Mouse (Mus musculus): ENCODE data around the gene Gm14399. TPM values are rescaled to one million over a fixed set of nuclear protein-coding genes. Genes with fewer than 3 reads are reported as not detected.
"Not testable (repeated sequence)": the region's sequence is repeated elsewhere in the genome, so short reads cannot be mapped to it uniquely, and the experiment has no call there.

The Gm14399 gene
- polyA plus RNA-seq, 1 experiment from 2014 or later, result 4.6 TPM

- not testable (repeated sequence) for H3K9me3 ChIP-seq (ENCODE audit: control insufficient read depth, low read length); H3K4me3 ChIP-seq (ENCODE audit: low read length); ATAC-seq; H3K36me3 ChIP-seq (ENCODE audit: control insufficient read depth, insufficient read depth, low read length); H3K4me2 ChIP-seq (ENCODE audit: low read depth, low read length); H3K27ac ChIP-seq (ENCODE audit: low read length); H3K9ac ChIP-seq (ENCODE audit: low read depth, low read length); H3K27me3 ChIP-seq (replicated peaks; ENCODE audit: control insufficient read depth, insufficient read depth, low read length); H3K4me1 ChIP-seq (ENCODE audit: control insufficient read depth, insufficient read depth, low read length)
- WGBS, result 91% methylated on average over 4 of the region's 4 CpGs
These were observed 19.6 kb upstream of the Gm14399 start for GRCm38 (mm10) chr2:175161438-175161837.

- H3K4me1 ChIP-seq (ENCODE audit: control insufficient read depth, insufficient read depth, low read length), result no peaks in the 10 kb centered on the region
- ATAC-seq, result no peak
- no peaks in the 10 kb centered on the region for H3K36me3 ChIP-seq (ENCODE audit: control insufficient read depth, insufficient read depth, low read length)
- H3K4me3 ChIP-seq (ENCODE audit: low read length), result no peak overlapping the region
- H3K27me3 ChIP-seq (replicated peaks; ENCODE audit: control insufficient read depth, insufficient read depth, low read length), result no peaks in the 10 kb centered on the region
- no peak overlapping the region for H3K9ac ChIP-seq (ENCODE audit: low read depth, low read length)
- 77% methylated on average over 3 of the region's 3 CpGs for WGBS
- no peak overlapping the region for H3K4me2 ChIP-seq (ENCODE audit: low read depth, low read length)
- H3K9me3 ChIP-seq (ENCODE audit: control insufficient read depth, low read length), result no peaks in the 10 kb centered on the region
- no peak overlapping the region for H3K27ac ChIP-seq (ENCODE audit: low read length)
These were observed 16.8 kb upstream of the Gm14399 start for GRCm38 (mm10) chr2:175158642-175159041.

GRCm38 (mm10) chr2:175156696-175157095, 14.9 kb upstream of the Gm14399 start:
- no peak overlapping the region for H3K27ac ChIP-seq (ENCODE audit: low read length)
- no peak overlapping the region for H3K4me2 ChIP-seq (ENCODE audit: low read depth, low read length)
- H3K4me1 ChIP-seq (ENCODE audit: control insufficient read depth, insufficient read depth, low read length), result no peaks in the 10 kb centered on the region
- H3K9me3 ChIP-seq (ENCODE audit: control insufficient read depth, low read length), result no peaks in the 10 kb centered on the region
- no peak for ATAC-seq
- H3K36me3 ChIP-seq (ENCODE audit: control insufficient read depth, insufficient read depth, low read length), result no peaks in the 10 kb centered on the region
- H3K27me3 ChIP-seq (replicated peaks; ENCODE audit: control insufficient read depth, insufficient read depth, low read length), result no peaks in the 10 kb centered on the region
- 91% methylated on average over 13 of the region's 13 CpGs for WGBS
- no peak overlapping the region for H3K9ac ChIP-seq (ENCODE audit: low read depth, low read length)
- no peak overlapping the region for H3K4me3 ChIP-seq (ENCODE audit: low read length)

- not testable (repeated sequence) for H3K9me3 ChIP-seq (ENCODE audit: control insufficient read depth, low read length); ATAC-seq; H3K27ac ChIP-seq (ENCODE audit: low read length); H3K27me3 ChIP-seq (replicated peaks; ENCODE audit: control insufficient read depth, insufficient read depth, low read length); H3K4me1 ChIP-seq (ENCODE audit: control insufficient read depth, insufficient read depth, low read length); H3K36me3 ChIP-seq (ENCODE audit: control insufficient read depth, insufficient read depth, low read length)
- Histone ChIP-seq H3K4me2 (ENCODE audit: low read depth, low read length) (peak overlapping the region; percentile 27; the same call in 1 of the 2 replicates), H3K9ac (ENCODE audit: low read depth, low read length) (peak overlapping the region; percentile 56; the same call in 1 of the 2 replicates), H3K4me3 (ENCODE audit: low read length) (peak overlapping the region; percentile 51)
- 2% methylated on average over 22 of the region's 25 CpGs for WGBS
These were observed 457 bp downstream of the Gm14399 start for GRCm38 (mm10) chr2:175141118-175141992.

DNA sequence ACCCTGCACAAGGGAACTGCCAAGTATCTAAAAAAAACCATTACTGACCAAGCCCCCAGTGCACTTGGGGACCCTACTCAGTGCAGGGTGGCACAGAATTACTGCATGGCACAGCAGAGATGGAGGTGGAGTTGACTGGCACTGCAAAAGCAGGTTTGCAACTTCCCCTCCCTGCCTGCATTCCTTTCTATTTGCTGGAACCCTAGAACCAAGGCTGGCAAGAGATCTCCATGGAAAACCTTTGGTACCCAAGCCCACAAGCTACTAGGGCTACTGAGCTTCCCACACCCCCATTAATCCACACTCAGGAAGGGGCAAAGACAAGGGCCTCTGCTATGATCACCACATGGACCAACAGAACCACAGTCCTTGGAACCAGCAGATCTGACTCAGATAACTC, 1.2 kb downstream of the Gm14399 start:
- not testable (repeated sequence) for H3K4me2 ChIP-seq (ENCODE audit: low read depth, low read length); H3K27ac ChIP-seq (ENCODE audit: low read length); H3K36me3 ChIP-seq (ENCODE audit: control insufficient read depth, insufficient read depth, low read length); H3K27me3 ChIP-seq (replicated peaks; ENCODE audit: control insufficient read depth, insufficient read depth, low read length); H3K9me3 ChIP-seq (ENCODE audit: control insufficient read depth, low read length); H3K4me3 ChIP-seq (ENCODE audit: low read length); H3K9ac ChIP-seq (ENCODE audit: low read depth, low read length); H3K4me1 ChIP-seq (ENCODE audit: control insufficient read depth, insufficient read depth, low read length); ATAC-seq

Other genes starting within 250 kb of the Gm14399 start
- gene Gm14444, start 131.8 kb downstream of the Gm14399 start, polyA plus RNA-seq (2015; fragmentation: Nextera tagmentation; extraction: Ambion mirVana), result not detected in 2 replicates
- gene Gm14393, start 74.2 kb downstream of the Gm14399 start, polyA plus RNA-seq (2015; fragmentation: Nextera tagmentation; extraction: Ambion mirVana), result 0.51 and 0.64 TPM in 2 replicates
- 0.27 and 0.64 TPM in 2 replicates for gene Gm14443, start 33.9 kb upstream of the Gm14399 start, polyA plus RNA-seq (2015; fragmentation: Nextera tagmentation; extraction: Ambion mirVana)
- gene Gm14391, start 64.9 kb upstream of the Gm14399 start, polyA plus RNA-seq (2015; fragmentation: Nextera tagmentation; extraction: Ambion mirVana), result 4.1 and 5.7 TPM in 2 replicates
- gene Gm14440, start 133.1 kb upstream of the Gm14399 start, polyA plus RNA-seq (2015; fragmentation: Nextera tagmentation; extraction: Ambion mirVana), result not detected in 2 replicates
- gene Gm4631, start 196.2 kb upstream of the Gm14399 start, polyA plus RNA-seq (2015; fragmentation: Nextera tagmentation; extraction: Ambion mirVana), result 12.0 and 12.5 TPM in 2 replicates
- 4.6 and 5.0 TPM in 2 replicates for gene Zfp968, start 230.4 kb upstream of the Gm14399 start, polyA plus RNA-seq (2015; fragmentation: Nextera tagmentation; extraction: Ambion mirVana)